Mouse (Mus musculus) adrenal gland, postnatal 14 days (tissue): ENCODE results near the gene Acta2. TPM values are rescaled to one million over a fixed set of nuclear protein-coding genes. Genes with fewer than 3 reads are reported as not detected.
A peak's percentile ranks its signal among the peaks of the same experiment; 100 is the strongest.

ENCODE experiments used
- DNase-seq: peaks from one replicate; pipeline ENCODE4 v3.0.0; 2021; ENCODE audit warnings: mixed read lengths
- long read RNA-seq, 2 experiments: library from polyadenylated mRNA; stranded (forward); transcript quantifications; one replicate each; pipeline ENCODE4 v2.0.0; 2021
- total RNA-seq: library from RNA; stranded (reverse); gene quantifications from 2 replicates; pipeline ENCODE4 v1.2.3, GENCODE M21; 2021

The Acta2 gene
- total RNA-seq = 36.5 and 95.6 TPM in 2 replicates
- long read RNA-seq, experiment 1, transcript Acta2-201 (9 exons, 2,035 nt) = major isoform, 18 of 24 reads
- long read RNA-seq, experiment 1, partial matches to known transcripts = 5 of 24 reads
- long read RNA-seq, experiment 1, other reads (novel, unspliced or antisense) = 1 of 24 reads
- long read RNA-seq, experiment 2, transcript Acta2-201 (9 exons, 2,035 nt) = major isoform, 16 of 20 reads
- long read RNA-seq, experiment 2, partial matches to known transcripts = 4 of 20 reads
- long read RNA-seq, experiment 2, other reads (novel, unspliced or antisense) = 0 of 20 reads

GRCm38 (mm10) chr19:34254880-34255681 is at the start of gene Acta2:
Gene Acta2, minus strand, starts transcription at chr19:34255590.
- DNase-seq = no peak

GRCm38 (mm10) chr19:34304917-34305316 is 49.5 kb upstream of the Acta2 start:
- DNase-seq = no peak

- DNase-seq = no peak
These were observed 45.0 kb upstream of the Acta2 start for GRCm38 (mm10) chr19:34300430-34300829.

- DNase-seq = no peak
These were observed 43.8 kb upstream of the Acta2 start for GRCm38 (mm10) chr19:34299229-34299628.

DNA sequence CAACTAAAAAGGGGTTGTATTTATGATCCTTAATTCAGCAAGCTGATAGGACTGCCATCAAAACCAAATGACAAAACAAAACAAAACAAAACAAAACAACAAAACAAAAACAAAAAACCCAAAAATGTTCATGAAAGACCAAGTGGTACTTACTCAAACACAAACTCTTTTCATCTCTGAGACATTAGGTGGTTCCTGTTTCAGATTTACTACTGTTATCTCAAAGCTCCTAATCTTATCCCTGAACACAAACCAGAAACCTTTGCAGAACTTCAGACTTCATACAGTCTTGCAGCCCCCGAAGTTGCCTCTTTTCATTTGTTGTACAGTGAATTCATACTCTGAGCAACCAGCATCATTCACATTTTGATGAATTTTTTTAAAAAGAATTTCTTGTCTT is 43.1 kb upstream of the Acta2 start:
- no peak for DNase-seq

DNA sequence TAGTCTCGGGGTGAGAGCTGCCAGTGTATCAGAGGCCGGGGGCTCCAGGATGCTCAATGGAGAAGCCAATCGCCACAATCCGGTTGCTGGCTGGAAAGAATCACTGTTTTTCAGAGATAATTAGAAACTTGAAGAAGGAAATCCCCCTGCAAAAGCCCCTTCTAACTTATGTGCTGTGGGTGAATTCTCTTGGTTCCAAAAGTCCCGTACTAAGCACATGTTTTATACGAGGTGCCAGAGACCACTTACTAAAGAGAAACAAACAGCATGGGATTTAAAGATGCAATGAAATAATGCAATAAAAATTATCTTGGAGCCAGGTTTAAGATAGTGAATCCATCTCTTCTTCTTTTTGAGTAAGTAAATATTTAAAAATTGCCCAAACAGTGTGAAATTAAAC is 40.1 kb upstream of the Acta2 start:
- DNase-seq = no peak

DNA sequence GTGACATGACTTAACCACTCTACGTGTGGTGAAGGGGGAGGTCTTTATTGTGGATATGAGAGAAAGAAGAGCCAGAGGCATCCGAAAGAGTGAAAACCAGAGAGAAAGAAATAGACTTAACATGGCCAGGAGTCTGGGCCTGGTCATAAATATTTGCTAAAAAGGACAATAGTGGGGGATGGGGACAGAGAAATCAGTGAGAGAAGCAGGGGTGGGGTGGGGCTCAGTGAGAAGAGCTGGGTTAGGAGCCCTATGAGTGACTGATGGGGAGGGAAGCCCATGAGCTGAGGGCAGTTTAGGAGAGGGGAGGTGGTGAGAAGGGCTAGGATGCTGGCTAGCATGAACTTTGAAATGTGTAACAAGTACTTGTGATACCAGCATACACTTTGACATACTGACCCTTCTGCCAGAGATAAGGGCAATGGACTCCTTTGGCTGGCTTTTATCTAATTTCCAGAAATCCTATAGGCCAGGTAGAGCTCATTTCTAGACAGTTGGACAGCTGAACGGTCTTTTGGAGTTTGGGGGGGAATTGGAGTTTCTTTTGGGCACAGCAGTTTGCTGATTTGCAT is 38.1 kb upstream of the Acta2 start:
- DNase-seq = no peak

DNA sequence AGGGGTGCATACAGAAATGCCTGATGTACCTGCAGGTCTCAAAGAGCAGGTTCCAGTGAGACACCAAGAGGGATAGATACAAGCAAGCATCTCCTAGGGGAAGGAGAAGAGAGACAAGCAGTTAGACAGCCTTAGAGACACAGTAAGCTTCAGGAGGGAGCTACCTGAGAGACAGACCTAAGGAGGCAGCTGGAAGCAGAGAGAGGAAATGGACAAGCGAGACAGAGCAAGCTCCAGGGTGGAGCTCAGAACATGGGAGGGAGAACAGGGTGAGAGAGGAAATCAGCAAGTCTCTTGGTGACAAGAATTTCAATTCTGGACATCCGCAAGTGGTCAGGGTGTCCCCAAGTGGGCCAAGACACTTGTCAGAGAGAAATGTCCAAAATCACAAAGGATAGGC is 37.3 kb upstream of the Acta2 start:
- no peak for DNase-seq

DNA sequence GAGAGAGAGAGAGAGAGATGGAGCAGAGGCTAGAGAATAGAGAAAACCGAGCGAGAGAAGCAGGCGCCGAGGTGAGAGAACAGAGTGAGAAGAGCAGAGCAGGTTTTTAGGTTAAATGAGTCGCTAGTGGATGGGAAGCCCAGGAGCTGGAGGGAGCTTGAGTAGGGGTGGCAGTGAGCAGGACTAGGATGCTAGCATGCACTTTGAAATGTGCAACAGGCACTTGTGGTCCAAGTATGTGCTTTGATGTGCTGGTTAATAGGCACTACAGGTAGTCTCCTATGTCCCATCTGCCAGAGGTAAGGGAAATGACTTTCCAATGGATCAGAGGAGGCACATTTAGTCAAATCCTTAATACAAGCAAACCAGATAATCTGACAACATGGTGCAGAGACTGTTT is 36.6 kb upstream of the Acta2 start:
- DNase-seq = no peak

- no peak for DNase-seq
These were observed 36.0 kb upstream of the Acta2 start for GRCm38 (mm10) chr19:34291379-34291778.

DNA sequence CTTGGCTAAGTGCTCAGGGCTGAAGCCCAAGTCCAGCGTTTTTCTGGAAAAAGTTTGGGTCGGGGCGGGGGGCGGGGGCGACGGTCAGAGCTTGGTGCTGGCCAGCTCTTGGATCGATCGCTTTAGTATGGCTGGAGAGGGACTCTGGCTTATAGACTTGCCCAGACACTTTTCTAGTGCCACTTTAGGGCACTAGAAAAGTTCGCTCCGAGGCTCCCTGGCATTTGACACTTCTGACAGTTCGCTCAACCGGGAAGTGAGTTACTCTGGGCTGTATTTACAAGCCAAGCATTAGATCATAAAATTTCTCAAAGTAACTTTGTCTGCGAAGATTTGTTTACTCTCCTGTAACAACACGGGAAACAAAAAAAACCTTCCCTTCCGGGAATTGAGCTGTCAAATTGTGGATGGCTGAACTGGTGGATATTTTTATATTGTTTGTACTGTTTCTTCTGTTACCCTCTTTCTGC is 35.5 kb upstream of the Acta2 start:
- peak; percentile 35 for DNase-seq

- peak; percentile 89 for DNase-seq
These were observed 34.8 kb upstream of the Acta2 start, which contains the start of gene Fas for GRCm38 (mm10) chr19:34289948-34290789. Gene Fas, plus strand, starts transcription at chr19:34290666.

GRCm38 (mm10) chr19:34288696-34289095 is 33.3 kb upstream of the Acta2 start:
- no peak for DNase-seq

DNA sequence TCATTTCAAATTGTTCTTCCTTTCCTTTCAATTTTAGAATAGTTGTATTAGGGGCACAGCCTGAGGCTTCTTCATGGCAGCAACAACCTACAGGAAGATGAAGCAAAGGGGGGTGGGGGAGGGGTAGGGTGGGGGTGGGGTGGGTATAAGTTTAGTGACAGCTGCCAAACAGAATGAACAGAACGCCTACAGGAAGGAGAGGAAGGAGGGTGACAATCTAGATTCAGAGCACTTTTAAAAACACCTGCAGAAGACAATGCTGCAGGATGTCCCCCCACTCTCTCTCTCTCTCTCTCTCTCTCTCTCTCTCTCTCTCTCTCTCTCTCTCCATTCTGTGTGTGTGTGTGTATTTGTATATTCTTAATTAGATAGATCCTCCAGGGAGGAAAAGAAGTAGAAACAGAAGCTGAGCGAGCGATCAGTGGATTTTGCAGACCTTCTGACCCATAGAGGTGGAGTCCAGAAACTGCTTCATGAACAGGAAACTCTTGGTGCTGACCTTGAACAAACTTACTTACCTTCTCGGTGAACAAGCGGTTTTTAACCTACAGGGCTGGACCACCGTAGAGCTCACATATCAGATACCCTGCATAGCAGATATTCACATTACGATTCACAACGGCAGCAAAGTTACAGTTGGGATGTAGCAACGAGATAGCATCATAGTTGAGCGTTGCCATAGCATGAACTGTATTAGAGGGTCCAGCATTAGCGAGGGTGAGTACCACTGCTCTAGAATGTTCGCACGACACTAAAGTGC is 32.4 kb upstream of the Acta2 start:
- DNase-seq = no peak

- DNase-seq = no peak
These were observed 31.8 kb upstream of the Acta2 start for GRCm38 (mm10) chr19:34287221-34287620.

DNA sequence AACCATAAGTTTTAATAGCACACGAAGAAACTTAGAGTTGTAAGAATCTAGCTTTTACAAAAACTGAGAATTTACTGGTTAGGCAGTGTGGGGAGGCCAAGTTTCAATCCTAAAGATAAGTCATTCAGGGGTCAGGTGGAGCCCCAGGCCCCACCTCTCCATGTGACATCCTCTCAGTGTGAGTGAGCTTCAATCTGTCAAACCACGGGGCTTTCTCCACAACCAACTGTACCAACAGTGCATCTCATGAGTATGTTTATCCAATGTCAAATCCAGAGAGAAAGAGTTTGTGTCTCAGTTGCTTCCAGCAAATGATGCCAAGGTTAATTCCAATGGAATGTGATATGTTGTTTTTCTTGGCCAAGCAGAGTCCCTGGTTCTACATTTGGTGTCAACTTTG is 29.4 kb upstream of the Acta2 start:
- no peak for DNase-seq

GRCm38 (mm10) chr19:34284383-34284782 is 29.0 kb upstream of the Acta2 start:
- no peak for DNase-seq

DNA sequence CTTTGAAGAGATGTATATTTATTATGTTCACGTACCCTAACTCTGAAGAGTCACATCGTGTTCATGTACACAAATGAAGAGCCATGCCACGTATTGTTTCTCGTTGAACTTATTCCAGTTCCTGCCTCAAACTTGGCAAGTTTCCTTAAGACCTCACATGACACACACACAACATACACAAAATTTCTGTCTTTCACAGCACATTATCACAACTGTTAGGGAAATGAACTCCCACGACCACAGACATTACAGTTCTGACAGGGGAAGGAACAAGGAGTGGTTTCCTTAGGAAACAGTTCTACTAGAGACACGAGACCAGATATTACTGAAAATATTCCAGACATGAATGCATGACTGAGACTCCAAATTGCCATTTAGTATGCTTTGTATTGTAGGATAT is 28.2 kb upstream of the Acta2 start:
- no peak for DNase-seq

DNA sequence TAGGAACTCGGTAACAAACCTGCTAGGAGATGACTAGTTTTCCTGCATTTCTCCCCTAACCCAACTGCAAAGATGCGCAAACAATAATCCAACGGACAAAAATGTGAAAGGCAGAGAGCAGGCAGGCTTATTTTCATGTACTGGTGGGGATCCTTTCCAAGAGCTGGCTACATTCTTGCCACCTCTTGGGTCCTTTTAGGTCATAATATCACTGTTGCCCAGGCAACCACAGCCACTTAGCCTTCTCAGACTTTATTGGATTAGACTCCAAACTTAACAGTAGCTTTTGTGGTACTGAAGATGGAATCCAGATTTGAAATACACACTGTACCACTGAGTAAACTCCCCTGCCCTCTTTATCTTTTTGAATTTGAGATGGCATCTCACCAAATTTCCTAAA is 22.7 kb upstream of the Acta2 start:
- DNase-seq = no peak

GRCm38 (mm10) chr19:34273073-34273472 is 17.7 kb upstream of the Acta2 start:
- no peak for DNase-seq

DNA sequence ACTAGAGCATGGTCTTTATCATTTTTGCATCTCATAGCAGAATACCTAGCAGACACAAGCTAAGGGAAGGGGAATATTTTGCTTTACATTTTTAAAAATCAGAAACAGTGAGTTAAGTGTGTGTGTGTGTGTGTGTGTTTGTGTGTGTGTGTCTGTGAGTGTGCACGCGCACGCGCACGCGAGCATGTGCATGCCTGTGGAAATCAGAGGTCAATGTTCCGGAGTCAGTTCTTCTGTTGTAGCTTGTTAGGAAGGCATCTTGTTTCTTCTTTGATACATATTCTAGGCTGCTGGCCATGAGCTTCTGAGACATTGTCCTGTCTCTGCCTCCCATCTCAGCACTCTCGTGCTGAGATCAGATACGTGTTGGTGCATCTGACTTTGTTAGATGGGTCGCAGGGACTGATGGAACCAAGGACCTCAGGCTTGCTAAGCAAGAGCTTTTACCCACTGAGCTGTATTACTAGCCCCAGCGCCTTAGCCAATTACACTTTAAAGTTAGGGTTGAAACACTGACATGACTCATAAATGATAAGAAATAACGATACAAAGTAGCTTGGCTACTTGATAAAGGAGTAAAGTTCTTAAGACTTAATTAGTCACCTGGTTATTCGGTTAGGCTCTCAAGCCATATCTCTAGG is 15.6 kb upstream of the Acta2 start:
- no peak for DNase-seq
